Mouse (Mus musculus) right cerebral cortex, postnatal 4 days (tissue): ENCODE results near the gene Plb1.
A peak's percentile ranks its signal among the peaks of the same experiment; 100 is the strongest.

ENCODE experiments used
- DNase-seq: peaks from one replicate; pipeline ENCODE4 v3.0.0-alpha.2; 2022

Plb1 gene

DNA sequence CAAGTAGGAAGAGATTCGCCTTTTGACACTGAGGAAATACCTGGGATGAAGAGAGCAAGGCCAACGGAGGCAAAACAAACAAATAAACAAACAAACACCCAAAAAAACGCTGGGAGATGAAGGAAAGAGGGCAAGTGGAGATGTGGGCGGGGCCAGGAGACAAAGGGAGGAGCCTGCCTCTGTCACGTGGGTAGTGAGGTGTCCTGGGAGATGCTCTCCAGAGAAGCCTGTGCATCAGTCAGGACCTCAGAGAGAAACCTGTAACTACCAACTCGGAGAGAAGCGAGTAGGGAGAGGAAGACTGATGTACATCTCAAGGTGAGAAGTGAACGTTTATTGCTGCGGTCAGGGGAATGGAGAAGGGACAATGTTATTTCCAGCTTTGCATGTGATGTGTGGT, at the start of gene Plb1:
Gene Plb1 (plus strand): TSS at position 235 of the 400 bp plus-strand sequence.
- no peak for DNase-seq

DNA sequence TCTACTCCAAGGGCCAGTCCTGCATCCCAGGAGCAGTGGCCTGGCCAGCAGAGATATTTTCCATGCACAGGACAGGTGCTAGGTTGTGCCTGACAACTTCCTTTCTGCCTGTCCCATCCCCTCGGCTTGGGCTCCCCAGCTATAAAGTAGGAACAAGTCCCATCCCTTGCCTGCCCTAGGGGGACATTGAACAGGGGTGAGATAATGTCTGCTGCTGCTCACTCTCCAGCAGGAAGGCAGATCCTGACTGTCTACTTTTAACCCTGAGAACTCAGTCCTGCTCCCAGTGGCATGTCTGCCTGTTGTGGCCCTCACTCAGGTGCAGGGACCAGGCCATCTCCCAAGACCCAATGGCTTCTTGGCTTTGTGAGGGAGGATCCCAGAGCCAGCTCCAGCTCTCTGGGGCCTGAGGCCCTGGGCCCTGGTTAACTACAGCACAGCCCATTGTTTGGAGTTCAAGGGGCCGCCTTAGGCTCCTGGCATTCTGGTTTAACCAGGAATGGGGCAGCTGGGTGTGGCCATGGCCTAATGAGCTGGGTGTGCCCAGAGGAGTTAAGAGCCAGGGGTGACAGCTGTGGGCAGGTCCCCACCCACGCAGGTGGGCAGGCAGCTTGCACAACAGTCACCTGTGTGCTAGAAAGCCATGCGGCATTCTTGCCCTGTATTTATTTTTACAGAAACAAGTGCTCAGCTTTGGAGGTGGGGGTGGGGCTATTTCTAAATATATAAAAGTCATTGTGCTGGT, 49.5 kb upstream of the Plb1 start:
- DNase-seq: no peak

DNA sequence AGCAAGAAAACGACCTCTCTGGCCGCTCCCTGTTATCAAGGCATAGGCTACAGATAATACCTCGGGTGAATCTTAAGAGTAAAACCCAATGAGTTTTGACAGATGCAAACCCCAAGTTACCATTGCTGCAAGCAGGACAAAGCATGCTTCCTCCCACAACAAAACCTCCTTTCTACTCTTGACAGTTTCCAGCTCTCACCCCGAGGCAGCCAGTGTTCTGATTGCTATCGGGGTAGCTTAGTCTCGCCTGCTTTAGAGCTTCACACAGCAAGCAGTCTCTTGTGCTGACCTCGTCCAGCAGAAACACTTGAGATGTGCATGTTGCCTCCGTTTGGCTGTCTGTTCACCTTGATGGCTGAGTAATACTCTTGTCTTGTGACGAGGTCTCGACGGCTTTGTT, 44.8 kb upstream of the Plb1 start:
- DNase-seq: no peak

DNA sequence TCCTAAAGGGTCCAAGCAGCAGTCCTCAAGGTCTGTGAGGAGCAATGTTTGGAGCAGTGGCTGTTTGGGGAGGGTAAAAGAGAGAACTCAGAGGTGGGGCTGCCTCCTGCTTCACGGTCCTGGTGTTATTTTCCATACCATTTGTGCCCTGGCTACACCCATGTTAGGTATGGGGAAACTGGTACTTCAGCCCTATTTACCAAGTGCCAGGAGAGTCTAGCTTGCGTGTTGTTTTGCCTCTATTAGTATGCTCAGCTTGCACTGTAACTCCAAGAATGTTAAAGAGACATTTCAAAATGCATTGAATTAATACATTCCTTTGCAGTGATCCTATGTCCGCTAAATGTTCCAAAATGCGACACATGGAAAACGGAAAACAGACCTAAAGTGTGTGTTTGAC, 41.2 kb upstream of the Plb1 start:
- no peak for DNase-seq

DNA sequence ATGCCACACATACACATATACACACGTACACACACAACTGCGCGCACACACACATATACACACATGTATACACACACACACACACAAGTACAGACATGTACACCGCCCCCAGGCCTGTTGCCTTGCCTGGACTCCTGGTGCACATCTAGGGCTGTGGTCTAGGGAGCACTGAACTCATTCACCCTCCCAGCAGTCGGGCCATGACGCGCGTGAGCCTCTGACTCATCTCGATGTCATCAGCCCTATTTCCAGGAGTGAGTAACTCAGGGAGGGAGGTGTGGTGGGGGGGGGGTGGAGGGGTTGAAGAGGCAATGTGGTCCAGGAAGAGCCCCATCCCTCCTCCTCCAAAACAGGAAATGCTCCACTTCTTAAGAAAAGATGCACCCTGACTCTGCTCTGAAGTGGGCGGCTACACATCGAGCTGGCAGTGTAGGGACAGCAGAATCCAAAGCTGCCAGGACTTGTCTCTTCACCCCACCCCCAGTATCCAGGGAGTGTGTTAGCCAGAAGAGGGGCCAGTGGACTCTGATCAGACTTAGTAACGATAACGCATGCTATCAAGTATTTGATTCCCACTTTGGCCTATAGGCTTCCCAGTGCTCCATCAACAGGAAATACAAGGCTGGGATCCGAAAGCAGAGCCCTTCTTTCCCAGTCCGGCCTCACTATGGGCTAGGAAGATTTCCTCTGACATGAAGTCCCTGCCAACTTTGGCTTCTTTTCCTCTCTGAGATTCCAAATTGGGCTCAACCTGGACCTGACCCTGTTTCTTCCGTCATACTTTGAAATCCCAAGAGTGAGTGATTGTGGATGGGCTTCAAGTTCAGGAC, 40.3 kb upstream of the Plb1 start:
- no peak for DNase-seq

DNA sequence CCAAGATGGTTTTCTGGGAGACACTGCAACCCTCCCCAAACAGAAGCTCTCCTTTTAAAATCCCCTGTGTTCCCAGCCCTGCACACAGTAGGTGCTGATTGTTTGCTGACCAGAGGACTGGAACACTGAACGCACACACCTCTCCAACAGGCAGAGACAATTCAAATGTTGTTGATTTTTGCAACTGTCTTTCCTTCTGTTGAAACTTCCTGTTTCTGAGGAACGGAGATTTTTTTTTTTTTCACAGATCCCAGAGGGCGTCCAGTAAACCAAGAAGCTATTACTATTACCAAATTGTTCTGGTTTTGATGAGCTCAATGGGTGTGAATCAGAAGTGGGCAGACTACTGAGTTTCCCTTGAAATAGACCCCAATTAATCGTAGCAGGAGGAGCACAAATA, 38.3 kb upstream of the Plb1 start:
- DNase-seq: no peak

DNA sequence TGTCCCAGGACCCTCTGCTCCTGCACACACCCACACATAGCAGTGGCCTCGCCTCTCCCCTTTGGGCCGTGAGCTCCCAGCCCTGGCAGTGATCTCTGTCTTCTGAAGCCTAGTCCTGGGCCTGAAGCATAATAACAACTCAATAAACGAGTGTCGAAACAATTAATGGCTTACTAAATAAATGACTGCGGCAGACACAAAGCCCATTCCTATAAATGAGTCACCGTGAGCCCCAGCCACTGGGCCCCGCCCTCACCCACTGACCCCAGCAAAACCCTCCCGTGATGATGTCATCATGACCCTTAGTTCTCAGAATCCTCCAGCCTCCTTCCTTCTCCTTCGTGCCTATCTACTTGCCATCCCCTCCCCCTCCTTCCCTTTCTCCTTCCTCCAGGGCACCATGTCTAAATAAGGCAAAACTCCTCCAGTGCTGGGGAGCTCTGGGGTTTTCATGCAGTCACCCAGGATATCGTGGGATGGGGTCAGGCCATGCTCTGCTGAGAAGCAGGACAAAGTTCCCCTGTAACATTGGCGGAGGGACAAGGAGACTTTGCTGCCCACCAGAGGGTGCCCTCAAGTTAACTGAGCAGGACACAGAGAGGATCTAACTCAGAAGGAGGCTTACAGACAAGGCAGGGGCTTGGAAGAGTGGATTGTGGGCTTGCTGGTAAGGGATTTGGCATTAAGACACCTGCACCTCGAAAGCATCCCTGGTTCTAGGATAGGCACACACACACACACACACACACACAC, 36.5 kb upstream of the Plb1 start:
- no peak for DNase-seq

DNA sequence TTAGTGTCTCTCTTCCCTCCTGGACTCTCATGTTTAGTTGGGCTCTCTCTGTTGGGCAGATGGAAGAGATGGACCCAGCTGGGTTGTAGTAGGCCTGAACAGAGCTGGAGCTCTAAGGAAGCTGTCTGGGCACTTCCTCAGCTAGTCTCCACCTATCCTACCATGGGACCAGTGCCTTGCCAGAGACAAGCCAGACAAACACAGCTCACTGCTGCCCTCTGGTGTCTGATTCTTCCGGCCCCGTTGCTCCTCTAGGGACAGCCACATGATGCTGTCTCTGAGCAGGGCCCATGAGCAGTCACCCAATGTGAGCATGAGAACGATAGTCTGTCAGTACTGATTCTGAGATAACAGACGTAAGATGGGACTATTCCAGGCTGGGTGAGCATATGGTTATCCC, 34.8 kb upstream of the Plb1 start:
- DNase-seq: peak; percentile 78

DNA sequence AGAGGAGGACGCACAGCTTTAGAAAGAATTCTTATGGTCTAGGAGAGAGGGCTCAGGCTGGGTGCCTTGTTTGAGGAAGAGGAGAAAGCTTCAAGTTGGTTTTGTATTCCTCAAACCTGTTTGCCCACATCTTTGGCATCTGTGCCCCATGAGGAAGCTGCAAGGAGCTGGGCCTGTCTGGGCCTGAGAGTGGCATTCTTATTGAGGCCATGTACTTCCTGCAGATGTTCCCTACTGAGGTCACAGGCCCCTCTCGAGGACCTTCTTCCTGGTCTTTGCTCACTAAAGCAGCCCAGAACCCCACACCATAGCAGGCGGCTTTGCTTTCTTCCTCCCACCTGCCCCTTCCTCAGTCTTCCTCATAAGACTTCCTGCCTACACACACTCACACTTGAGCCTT, 33.4 kb upstream of the Plb1 start:
- DNase-seq: no peak

DNA sequence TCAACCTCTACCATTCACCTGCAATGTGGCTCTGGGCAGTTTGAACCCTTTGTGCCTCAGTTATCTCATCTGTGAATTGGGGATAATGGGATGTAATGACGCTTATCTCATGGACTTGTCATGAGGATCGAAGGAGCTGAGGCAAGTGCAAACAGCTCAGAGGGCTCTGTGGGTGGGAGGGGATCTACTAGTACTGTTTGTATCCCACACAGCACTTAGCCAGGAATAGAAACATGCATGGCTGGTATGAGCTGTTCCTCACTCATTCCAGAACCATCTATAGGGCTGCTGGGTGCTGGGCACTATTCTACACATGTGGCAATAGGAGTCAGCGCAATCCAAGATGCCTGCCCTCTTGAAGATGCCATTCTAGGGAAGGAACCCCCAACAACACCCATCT, 32.9 kb upstream of the Plb1 start:
- DNase-seq: no peak

DNA sequence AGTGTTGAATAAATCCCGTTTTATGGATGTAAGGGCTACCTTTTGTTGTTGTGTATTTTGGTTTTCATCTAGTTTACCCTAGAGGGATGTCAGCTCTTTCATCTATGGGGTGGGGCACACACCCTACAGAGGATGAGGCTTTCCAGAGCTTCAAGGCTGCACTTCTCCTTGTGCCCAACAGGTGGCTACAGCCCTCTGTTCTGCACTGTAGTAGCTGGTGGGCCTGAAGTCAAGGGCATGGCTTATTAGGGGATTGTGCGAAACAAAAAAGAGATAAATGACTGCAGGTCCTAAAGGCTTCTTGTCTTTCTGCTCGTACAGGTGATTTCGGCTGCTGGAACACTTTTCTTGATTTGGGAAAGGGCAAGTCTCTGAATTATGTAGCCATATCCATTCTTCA, 27.9 kb upstream of the Plb1 start:
- DNase-seq: no peak

DNA sequence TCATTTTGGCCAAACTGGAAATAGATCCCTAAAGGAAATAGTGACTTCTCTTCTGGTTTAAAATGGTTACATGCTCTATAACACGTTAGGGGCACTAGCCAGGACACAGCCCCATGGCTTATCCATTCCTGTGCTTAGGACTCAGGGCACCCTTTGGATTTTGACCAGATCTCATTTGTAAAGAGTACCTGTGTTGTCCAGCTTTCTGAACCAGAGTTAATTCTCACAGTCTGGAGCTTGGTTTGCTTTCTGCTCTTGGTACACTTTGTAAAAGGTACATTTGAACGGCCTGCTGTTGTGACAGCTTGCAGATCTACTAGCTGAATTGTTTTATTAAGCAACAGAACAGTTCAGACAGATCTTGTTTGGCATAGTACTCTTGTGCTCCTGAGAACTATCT, 25.8 kb upstream of the Plb1 start:
- no peak for DNase-seq

DNA sequence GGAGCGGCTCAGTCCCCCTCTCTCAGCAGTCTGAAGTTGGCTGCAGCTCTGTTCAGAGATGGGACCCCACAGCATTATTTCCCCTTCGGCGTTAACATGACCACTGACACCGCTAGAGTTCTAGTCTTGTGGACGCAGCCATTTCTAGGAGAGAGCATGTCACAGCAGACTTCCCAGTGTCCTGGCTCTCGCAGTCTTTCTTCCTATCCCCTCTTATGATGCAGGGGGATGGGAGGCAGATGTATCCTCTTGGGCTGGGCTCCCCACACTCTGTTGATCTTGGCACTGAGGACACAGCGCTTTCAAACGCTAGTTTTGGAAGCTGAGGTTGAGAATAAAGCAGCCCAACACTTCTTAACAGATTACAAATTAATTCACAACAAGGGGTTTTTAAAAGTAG, 24.0 kb upstream of the Plb1 start:
- no peak for DNase-seq

DNA sequence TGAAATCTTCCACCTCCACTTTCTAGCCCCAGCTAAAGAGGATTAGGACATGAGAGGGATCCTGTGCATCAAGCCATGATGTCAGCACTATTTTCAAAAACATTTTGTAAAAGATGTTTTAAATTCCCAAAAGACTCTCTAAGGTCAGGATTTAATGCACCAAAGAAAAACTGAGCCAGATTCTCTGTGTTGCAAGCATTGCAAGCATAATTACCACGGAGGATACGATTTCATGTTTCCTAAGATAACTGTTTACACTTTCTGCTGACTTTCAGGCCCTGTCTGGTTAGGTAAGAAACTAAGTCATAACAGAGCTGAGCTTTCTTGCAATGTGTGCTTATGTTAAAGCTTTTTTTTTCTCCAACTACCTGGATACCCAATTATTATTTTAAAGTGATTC, 21.5 kb upstream of the Plb1 start:
- DNase-seq: no peak

DNA sequence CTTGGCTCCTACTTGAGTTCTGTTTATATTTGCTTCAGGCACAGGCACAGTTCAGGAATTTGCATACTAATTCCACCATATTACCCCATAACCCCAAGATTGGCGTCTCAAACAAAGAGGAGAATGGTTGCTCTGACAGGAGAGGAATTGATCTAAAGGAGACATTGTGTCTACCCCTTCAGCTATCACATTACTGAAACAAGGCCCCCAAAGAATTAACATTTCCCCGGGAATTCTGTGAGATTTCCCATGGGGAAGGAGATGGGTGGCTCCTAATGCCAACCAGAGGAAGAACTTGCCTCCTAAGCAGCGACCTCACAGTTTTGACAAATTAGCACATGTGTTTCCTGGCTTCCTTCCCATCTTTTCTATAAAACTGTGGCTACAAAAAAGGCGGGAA, 18.8 kb upstream of the Plb1 start:
- no peak for DNase-seq

DNA sequence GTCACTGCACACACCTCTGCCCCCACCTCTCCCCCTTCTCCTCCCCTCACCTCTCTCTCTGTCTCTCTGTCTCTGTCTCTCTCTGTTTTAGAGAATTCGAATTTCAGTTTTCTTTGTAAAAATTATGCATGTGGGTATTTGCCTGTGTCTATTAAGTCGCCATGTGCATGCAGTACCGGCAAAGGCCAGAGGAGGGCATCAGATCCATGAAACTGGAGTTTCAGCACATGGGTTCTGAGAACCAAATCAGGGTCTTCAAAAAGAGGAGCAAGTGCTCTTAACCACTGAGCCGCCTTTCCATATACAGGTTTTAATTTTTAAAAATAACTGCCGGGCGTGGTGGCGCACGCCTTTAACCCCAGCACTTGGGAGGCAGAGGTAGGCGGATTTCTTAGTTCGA, 17.0 kb upstream of the Plb1 start:
- DNase-seq: peak; percentile 52

DNA sequence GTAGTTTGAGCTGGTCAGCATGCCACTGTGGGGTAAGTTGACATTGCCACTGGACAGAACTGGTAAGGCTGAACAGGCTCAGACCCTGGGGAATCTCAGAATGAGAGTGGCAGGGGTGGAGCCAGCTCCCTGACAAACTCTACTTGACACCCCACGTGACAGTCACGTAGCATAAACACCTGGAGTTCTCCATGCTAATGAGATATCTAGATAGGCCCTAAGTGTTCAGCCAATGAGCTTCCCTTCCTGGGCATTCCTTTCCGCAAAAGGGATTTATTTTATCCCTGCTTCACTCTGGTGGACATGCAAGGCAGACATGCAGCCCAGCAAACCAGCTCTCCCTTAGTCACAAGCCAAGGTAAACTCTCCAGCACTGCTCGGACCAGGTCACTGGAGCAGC, 16.0 kb upstream of the Plb1 start:
- no peak for DNase-seq

DNA sequence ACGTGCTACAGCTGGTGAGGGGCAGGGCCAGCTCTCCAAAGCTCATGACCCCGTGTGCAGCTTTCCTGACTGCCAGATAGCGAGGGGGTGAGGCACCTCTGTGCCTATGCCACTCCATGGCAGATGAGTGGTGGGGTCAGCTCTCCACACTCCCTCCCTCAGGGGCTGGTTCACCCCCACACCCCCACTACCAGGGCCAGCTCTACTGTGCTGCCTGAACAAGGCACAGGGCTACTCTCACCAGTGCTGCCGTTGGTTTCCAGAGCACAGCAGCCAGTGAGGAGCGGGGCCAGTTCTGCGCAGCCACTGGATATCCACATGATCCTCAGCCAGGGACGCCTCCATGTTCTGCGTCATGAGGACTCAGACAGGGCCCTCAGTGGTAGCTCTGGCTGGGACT, 15.0 kb upstream of the Plb1 start:
- DNase-seq: no peak

DNA sequence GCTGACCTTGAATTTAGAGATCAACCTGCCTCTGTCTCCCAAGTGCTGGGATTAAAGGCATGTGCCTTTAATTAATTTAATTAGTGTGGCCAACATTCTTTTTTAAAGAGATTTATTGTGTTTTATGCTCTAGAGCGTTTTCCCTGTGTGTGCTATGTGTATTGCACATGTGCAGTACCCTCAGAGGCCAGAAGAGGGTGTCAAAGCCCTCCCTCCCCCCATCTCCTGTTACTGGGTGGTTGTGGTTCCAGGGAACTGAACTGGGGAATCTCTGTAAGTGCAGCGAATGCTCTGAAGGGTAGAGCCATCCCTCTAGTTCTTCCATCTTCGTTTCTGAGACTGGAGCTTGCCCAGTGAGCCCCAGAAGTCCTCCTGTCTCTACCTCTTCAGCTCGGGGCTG, 2.1 kb upstream of the Plb1 start:
- DNase-seq: peak; percentile 58

DNA sequence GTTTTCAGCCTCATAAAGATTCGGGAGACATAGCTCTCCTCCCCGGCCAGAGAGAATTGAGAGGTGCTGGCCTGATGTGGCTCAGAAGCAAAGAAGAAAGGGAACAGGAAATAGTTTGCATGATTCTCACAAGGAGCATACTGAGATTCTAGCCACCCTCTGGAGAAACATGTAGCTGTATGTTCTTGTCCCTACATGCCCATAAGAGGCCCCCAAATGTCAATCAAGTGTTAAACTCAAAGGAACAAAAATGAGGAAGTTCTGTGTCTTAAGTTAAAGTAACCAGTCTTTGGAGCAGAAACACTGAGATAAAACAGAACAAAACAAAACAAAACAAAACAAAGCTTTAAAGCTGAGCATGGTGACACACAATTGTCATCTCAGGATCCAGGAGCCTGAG, 6.8 kb downstream of the Plb1 start:
- DNase-seq: no peak

DNA sequence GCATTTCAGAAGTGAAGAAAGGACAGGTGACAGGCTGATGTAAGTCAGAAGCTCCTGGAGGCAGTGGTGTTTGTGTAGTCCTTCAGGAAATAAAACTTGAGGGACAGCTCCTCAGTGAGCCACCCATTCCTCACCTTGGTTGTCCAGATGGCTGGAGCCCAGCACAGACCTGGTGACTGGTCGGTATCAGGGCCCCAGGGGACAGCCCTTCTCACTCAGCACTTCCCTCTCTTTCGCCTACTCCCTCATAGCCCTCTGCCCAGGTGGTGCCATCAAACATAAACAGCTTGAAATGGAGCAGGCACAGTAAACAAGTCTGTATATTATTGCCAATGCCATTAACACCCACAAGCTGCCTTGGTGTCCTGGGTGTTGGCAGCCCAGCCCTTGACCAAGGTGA, 8.2 kb downstream of the Plb1 start:
- DNase-seq: no peak

DNA sequence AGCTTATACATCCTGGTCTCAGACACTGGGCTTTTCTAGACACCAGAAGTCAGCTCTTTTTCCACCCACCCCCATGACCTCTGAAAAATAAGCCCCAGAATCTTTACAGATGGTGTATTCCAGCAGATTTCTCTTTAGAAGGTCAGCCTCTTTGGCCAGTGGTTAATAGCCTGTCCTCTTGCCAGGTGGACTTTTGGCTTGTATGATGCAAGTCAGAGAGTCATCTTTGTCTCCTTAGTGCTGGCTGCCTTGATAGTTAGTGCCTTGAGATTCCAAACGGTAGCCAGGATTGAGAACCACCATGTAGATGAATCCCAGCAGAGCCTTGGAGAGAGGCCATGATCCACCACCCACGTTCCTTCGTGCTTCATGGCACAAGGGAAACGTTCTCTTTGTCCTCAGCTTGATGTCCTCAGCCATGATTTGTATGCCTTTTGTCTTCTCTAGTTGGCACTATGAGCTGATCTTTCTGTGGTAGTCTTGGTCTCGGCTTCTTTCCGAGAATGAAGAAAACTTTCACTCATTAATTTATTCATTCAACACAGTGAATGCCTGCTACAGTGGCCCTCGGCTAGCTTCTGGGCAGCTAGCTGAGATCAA, 10.9 kb downstream of the Plb1 start:
- DNase-seq: no peak

DNA sequence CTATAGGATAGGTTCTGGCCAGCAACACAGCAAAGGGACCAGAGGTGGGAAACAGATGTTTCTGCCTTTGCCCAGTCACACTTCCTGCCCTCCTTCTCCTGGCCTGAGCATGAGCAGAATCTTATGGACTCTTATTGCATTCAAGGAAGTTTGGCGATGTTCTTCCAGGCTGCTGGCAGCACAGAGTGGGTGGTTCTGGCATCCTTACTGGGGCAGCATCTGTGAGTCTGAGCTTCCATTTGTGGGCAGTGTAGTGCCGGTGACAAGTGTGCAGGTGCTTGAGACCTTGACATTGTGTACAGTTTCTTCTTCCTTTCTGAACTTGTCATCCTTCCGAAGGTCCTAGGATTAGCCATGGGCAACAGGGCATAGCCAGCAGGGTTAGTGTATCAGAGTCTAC, 12.9 kb downstream of the Plb1 start:
- DNase-seq: no peak

DNA sequence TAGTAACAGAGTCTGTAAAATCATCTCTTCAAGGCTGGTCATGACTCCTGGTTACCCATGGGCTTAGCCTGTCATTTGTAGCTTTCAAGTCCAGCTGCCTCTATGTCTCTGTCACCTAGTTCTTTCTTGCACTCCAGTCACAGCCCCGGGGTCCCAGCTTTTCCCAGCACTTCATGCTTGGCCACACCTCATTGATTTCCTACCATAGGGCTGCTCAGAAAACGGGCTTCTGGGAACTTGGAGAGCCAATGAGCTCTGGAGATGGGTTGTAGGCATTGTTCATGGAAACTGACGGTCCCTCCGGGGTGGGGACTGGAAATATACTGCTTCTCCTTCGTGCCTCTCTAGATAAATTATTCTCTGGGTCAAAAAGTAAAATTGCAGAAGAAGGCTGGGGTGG, 28.2 kb downstream of the Plb1 start:
- DNase-seq: no peak
